Mouse (Mus musculus) mammary gland, adult 2 months (tissue): ENCODE results near the gene Top1. TPM values are rescaled to one million over a fixed set of nuclear protein-coding genes. Genes with fewer than 3 reads are reported as not detected.

Experiments used
- polyA plus RNA-seq: library from polyadenylated mRNA; depleted of rRNA; stranded (reverse); fragments of >200 nt; gene quantifications from 2 replicates; pipeline ENCODE4 v1.2.3, GENCODE M21; 2012; ENCODE audit warnings: low replicate concordance; rRNA removed

The Top1 gene
- polyA plus RNA-seq, result 7.4 and 21.9 TPM in 2 replicates

DNA sequence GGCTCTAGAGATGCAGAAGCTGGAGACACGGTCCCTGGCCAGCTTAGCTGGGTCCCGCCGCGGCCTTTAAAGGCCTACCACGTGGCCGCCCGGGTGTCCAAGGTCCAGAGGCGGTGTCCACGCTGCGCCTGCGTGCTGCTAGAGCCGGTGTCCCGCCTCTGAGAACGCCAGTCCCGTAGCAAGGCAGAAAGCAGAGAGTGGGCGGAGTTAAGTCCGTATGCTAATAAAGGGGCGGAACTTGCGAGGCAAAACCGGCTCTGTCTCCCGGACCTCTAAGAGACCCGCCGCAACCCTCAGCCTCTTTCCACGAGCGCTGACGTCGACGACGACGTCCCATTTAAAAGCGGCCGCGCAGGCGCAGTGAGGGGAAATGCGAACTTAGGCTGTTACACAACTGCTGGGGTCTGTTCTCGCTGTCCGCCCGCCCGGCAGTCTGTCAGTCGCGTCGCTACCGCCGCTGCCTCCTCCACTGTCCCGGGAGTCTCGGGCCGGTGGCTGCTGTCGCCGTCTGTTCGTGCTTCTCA lies at the start of gene Top1:
Top1 (plus strand) TSS at position 275 of the 524 bp plus-strand sequence.

DNA sequence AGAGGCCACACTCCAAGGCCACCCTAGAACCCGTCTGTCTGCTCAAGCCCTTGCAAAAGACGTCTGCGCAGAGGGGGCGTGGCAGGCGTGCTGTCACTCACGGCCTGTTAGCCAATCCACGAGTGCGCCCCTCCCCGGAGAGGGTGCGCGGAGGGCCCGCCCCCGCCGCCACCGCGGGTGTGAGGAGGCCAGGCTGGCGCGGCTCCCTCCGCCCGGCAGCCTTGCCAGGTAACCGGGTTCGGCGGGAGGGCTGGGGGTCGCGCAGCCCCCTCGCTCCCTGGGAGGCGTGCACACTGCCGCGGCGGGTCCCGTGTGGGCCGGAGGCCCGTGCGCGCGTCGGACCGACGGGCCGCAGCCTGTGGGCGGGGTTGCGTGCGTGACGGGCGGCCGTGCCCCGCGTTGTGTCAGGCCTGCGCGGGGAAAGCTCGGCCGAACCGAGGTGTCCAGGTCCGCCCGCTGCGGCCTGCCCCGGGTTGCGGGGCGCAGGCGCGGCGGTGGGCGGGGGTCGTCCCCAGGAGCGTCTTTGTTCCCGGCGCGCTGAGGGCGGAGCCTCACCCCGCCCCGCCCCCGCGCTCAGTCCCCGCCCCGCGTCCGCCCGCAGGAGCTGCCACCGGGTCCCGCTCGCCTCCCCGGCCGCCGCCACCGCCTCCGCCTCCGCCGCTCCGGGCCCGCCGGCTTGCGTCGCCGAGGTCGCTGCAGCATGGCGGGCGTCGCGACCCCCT lies 85.6 kb downstream of the Top1 start, which contains the start of gene Plcg1:
Plcg1 (plus strand) TSS at position 184 of the 722 bp plus-strand sequence.

Other genes with a start within 250 kb of the Top1 start
- 68.6 and 101 TPM in 2 replicates for gene Plcg1, start 85.4 kb downstream of the Top1 start, polyA plus RNA-seq
- gene Zhx3, start 227.1 kb downstream of the Top1 start, polyA plus RNA-seq, result 9.1 and 10.2 TPM in 2 replicates
- 7.1 and 9.1 TPM in 2 replicates for gene Lpin3, start 234.8 kb downstream of the Top1 start, polyA plus RNA-seq